Mouse (Mus musculus) forebrain, embryonic 16.5 days (tissue): ENCODE measurements around the gene Tenm4. TPM values are rescaled to one million over a fixed set of nuclear protein-coding genes. Genes with fewer than 3 reads are reported as not detected.

Experiments
- ATAC-seq: fragments of 200-750 bp; cut with Nextera tagmentation; 2 replicates; pipeline ENCODE4 v1.8.0; 2017; ENCODE audit warnings: mild to moderate bottlenecking, moderate library complexity
- H3K27ac ChIP-seq: fragments of 300-500 bp; sonication (generic); 2 replicates; pipeline ENCODE4 v1.5.1; 2014; ENCODE audit warnings: low read length, control low read depth
- H3K27me3 ChIP-seq: fragments of 300-500 bp; sonication (generic); replicated peaks from 2 replicates; pipeline ENCODE4 v1.6.1; 2014; ENCODE audit warnings: low read length; ENCODE audit not compliant: control insufficient read depth, insufficient read depth
- H3K36me3 ChIP-seq: fragments of 300-500 bp; sonication (generic); 2 replicates; pipeline ENCODE4 v1.6.1; 2014; ENCODE audit not compliant: control insufficient read depth, insufficient read depth
- H3K4me1 ChIP-seq: fragments of 300-500 bp; sonication (generic); replicated peaks from 2 replicates; pipeline ENCODE4 v1.6.1; 2014; ENCODE audit warnings: low read length; ENCODE audit not compliant: control insufficient read depth, insufficient read depth
- H3K4me2 ChIP-seq: fragments of 300-500 bp; sonication (generic); 2 replicates; pipeline ENCODE4 v1.6.1; 2014; ENCODE audit warnings: mild to moderate bottlenecking, low read length, control low read depth
- H3K4me3 ChIP-seq: fragments of 300-500 bp; sonication (generic); replicated peaks from 2 replicates; pipeline ENCODE4 v1.5.1; 2014; ENCODE audit warnings: mild to moderate bottlenecking, low read length, control low read depth
- H3K9ac ChIP-seq: fragments of 300-500 bp; sonication (generic); replicated peaks from 2 replicates; pipeline ENCODE4 v1.6.1; 2014; ENCODE audit warnings: low read depth, low read length, control low read depth
- H3K9me3 ChIP-seq: fragments of 300-500 bp; sonication (generic); 2 replicates; pipeline ENCODE4 v1.6.1; 2016; ENCODE audit warnings: low read length; ENCODE audit not compliant: control insufficient read depth
- WGBS: fragments of 180-500 bp; shearing (Covaris S2); extraction: QIAGEN DNeasy Blood & Tissue Kit; methylation state at CpG from one replicate; pipeline ENCODE4 v1.1.7; 2014; 5-methylcytosine and 5-hydroxymethylcytosine counted together
- polyA plus RNA-seq: library from polyadenylated mRNA; unstranded; fragments of >200 nt; fragmentation: Nextera tagmentation; extraction: Ambion mirVana; gene quantifications from 2 replicates; pipeline ENCODE4 v1.2.1, GENCODE M21; 2015

Tenm4 gene
- polyA plus RNA-seq, 1 experiment from 2014 or later: 105 TPM

- H3K27ac ChIP-seq: peak overlapping the region; percentile 69
- H3K36me3 ChIP-seq: peaks cover 12% of the 10 kb centered on the region
- H3K4me1 ChIP-seq: peaks cover 25% of the 10 kb centered on the region
- 0 out of 2 replicates have a peak, but pooled peaks cover 2% of the 10 kb centered on the region for H3K9me3 ChIP-seq
- peak; percentile 55 for ATAC-seq
- no peak overlapping the region for H3K9ac ChIP-seq
- H3K4me2 ChIP-seq: no peak overlapping the region
- H3K4me3 ChIP-seq: no peak overlapping the region
- WGBS: 75% methylated on average over 17 of the region's 17 CpGs
- H3K27me3 ChIP-seq: no peaks in the 10 kb centered on the region
These were observed 602.7 kb downstream of the Tenm4 start for GRCm38 (mm10) chr7:96773585-96774225.

DNA sequence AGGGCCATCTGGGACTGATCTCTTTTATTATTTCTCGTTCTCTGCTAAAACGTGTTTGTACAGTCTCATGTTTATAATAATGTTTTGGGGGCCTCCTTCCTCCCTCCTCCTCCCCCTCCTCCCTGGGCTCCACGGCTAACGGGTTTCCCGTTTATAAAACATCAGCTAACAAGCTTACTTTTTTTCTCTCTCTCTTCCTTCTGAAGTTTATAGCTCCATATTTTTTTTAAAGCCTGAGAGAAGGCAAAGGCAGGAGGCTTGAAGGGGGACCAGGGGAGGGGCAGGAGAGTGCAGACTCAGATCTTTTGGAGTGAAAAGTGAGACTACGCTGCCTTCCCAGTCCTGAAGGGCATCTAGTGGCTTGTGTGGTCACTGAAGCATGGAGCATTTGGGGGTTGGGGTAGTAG lies 604.0 kb downstream of the Tenm4 start:
- 14% methylated on average over 6 of the region's 6 CpGs for WGBS

DNA sequence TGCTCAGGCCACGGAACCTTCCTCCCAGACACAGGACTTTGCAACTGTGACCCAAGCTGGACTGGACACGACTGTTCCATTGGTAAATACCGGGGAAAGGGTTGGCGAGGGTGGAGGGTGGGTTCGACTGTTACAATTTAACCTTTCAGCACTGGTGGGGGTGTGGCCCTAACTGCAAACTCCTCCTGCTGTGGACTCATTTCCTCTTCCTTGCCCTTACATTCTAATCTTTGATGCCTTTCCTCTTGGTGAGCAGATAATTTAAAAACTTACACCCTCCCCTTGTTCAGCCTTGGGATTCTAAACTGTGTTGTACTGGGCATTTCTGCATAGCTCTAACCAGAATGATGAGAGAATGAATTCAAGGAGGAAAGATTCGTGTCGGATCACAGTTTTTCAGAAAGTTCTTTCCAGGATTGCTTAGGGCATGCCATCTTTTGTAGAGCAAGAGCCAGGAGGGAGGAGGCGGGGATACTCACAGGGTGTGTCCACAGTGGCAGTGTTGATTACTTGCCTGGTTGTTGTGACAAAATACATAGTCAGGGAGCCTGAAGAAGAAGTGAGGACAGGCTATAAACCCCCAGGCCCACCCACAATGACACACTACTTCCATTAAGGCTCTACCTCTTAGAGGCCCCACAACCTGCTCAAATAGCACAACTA lies 607.0 kb downstream of the Tenm4 start:
- 86% methylated on average over 8 of the region's 8 CpGs for WGBS
- H3K4me3 ChIP-seq: no peak overlapping the region
- no peak for ATAC-seq

More for the DNA sequence above, 604.0 kb downstream of the Tenm4 start:
- H3K4me3 ChIP-seq: no peak overlapping the region
- H3K27ac ChIP-seq: no peak overlapping the region
- H3K4me2 ChIP-seq: no peak overlapping the region
- 0 out of 2 replicates have a peak, but pooled peaks cover 2% of the 10 kb centered on the region for H3K9me3 ChIP-seq
- H3K36me3 ChIP-seq: peaks cover 12% of the 10 kb centered on the region
- H3K4me1 ChIP-seq: peaks cover 25% of the 10 kb centered on the region
- H3K9ac ChIP-seq: no peak overlapping the region
- ATAC-seq: no peak
- H3K27me3 ChIP-seq: no peaks in the 10 kb centered on the region

DNA sequence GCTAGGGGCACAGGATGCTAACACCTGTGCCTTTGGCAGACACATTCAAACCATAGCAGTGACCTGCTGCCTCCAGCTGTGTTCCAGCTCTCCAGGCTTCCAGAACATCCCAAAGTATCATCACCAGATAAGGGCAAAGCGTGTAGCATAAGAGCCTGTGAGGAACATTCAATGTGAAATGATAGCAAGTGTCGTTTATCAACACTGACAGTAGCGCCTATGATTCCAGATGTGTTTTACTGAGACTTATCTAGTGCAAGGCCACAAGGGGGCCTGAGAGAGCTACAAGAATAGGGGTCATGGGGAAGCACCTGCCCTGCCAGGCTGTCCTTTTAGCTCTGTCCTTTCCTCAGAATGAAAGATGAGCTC lies 607.5 kb downstream of the Tenm4 start:
- Histone ChIP-seq H3K27me3 (no peaks in the 10 kb centered on the region), H3K9ac (no peak overlapping the region), H3K27ac (no peak overlapping the region), H3K4me1 (peaks cover 18% of the 10 kb centered on the region), H3K4me2 (no peak overlapping the region), H3K4me3 (no peak overlapping the region), H3K36me3 (peaks cover 7% of the 10 kb centered on the region), H3K9me3 (0 out of 2 replicates have a peak, but pooled peaks cover 2% of the 10 kb centered on the region)
- 66% methylated on average over 3 of the region's 3 CpGs for WGBS
- no peak for ATAC-seq

More for the DNA sequence above, 607.0 kb downstream of the Tenm4 start:
- no peak overlapping the region for H3K27ac ChIP-seq
- peaks cover 23% of the 10 kb centered on the region for H3K4me1 ChIP-seq
- H3K9ac ChIP-seq: no peak overlapping the region
- 0 out of 2 replicates have a peak, but pooled peaks cover 2% of the 10 kb centered on the region for H3K9me3 ChIP-seq
- peaks cover 7% of the 10 kb centered on the region for H3K36me3 ChIP-seq
- no peak overlapping the region for H3K4me2 ChIP-seq
- no peaks in the 10 kb centered on the region for H3K27me3 ChIP-seq

- Histone ChIP-seq H3K4me1 (peaks cover 2% of the 10 kb centered on the region), H3K4me2 (no peak overlapping the region), H3K27ac (no peak overlapping the region), H3K4me3 (no peak overlapping the region), H3K27me3 (no peaks in the 10 kb centered on the region), H3K36me3 (peaks cover 7% of the 10 kb centered on the region), H3K9ac (no peak overlapping the region), H3K9me3 (0 out of 2 replicates have a peak, but pooled peaks cover 2% of the 10 kb centered on the region)
- WGBS: 81% methylated on average over 1 of the region's 1 CpGs
- no peak for ATAC-seq
These were observed 609.5 kb downstream of the Tenm4 start for GRCm38 (mm10) chr7:96780556-96780955.

DNA sequence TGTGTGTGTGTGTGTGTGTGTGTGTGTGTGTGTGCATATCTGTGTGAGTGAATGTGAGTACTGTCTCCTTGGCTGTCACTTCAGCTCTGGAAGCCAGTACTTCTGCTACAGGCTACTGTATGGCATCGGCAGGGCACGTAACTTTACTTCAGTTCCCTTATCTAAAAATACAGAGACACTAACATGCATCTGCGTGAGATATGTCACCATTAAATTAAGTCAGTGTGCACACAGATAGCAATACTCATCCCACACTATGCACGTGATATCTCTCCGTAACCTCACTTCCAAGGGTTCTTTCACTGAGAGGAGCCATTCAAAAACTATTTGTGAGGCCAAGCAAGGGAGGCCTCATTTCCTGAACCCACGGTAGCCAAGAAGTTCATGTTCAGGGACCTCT lies 610.0 kb downstream of the Tenm4 start:
- ATAC-seq: no peak
- no peak overlapping the region for H3K4me3 ChIP-seq
- peaks cover 7% of the 10 kb centered on the region for H3K36me3 ChIP-seq
- no peak overlapping the region for H3K9ac ChIP-seq
- no peak overlapping the region for H3K27ac ChIP-seq
- H3K27me3 ChIP-seq: no peaks in the 10 kb centered on the region
- 66% methylated on average over 6 of the region's 6 CpGs for WGBS
- peaks cover 4% of the 10 kb centered on the region for H3K4me1 ChIP-seq
- 0 out of 2 replicates have a peak, but pooled peaks cover 2% of the 10 kb centered on the region for H3K9me3 ChIP-seq
- no peak overlapping the region for H3K4me2 ChIP-seq

GRCm38 (mm10) chr7:96782686-96783085 lies 611.6 kb downstream of the Tenm4 start:
- Histone ChIP-seq H3K4me1 (peaks cover 8% of the 10 kb centered on the region), H3K9me3 (no peaks in the 10 kb centered on the region), H3K36me3 (peaks cover 2% of the 10 kb centered on the region; the same call in 1 of the 2 replicates), H3K9ac (no peak overlapping the region), H3K4me3 (no peak overlapping the region), H3K27ac (no peak overlapping the region), H3K27me3 (no peaks in the 10 kb centered on the region), H3K4me2 (no peak overlapping the region)
- WGBS: 91% methylated on average over 4 of the region's 4 CpGs
- no peak for ATAC-seq

DNA sequence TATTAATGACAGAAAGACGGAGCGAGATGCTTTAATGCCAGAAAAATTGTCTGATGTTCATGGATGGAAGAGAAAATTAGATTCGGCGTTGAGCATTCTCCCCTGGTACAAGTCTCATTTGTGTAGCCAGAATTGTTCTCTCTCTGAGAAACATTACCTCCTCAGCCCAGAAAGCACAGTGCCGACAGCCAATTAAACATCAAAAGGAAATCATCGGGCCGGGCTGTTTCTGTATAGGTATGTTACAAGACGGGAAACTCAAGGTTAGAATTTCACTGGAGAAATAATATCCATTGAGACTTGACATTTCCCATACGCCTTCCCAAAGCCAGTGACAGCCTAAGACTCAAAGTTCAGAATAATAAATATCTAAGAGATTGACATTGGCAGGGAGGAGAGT lies 614.8 kb downstream of the Tenm4 start:
- ATAC-seq: peak; percentile 21; the same call in 1 of the 2 replicates
- H3K4me3 ChIP-seq: no peak overlapping the region
- H3K4me2 ChIP-seq: peak overlapping the region; percentile 16
- H3K27me3 ChIP-seq: no peaks in the 10 kb centered on the region
- peaks cover 15% of the 10 kb centered on the region for H3K4me1 ChIP-seq
- H3K36me3 ChIP-seq: no peaks in the 10 kb centered on the region; the same call in 1 of the 2 replicates
- H3K27ac ChIP-seq: peak overlapping the region; percentile 88
- WGBS: 14% methylated on average over 9 of the region's 9 CpGs
- H3K9me3 ChIP-seq: no peaks in the 10 kb centered on the region
- no peak overlapping the region; the same call in 1 of the 2 replicates for H3K9ac ChIP-seq

- no peaks in the 10 kb centered on the region for H3K27me3 ChIP-seq
- H3K36me3 ChIP-seq: no peaks in the 10 kb centered on the region
- no peak overlapping the region for H3K4me3 ChIP-seq
- no peak overlapping the region; the same call in 1 of the 2 replicates for H3K9ac ChIP-seq
- no peaks in the 10 kb centered on the region for H3K9me3 ChIP-seq
- peaks cover 15% of the 10 kb centered on the region for H3K4me1 ChIP-seq
- H3K4me2 ChIP-seq: peak overlapping the region; percentile 16
- ATAC-seq: peak; percentile 86
- peak overlapping the region; percentile 88 for H3K27ac ChIP-seq
- 30% methylated on average over 5 of the region's 5 CpGs for WGBS
These were observed 615.4 kb downstream of the Tenm4 start for GRCm38 (mm10) chr7:96786262-96787044.
